Mouse (Mus musculus): ENCODE data around the gene Axin2.

- TF ChIP-seq CTCF (IDR thresholded peaks at IDR 0.05; ENCODE audit: low read depth): no peak
- TF ChIP-seq EP300 (IDR thresholded peaks at IDR 0.05; ENCODE audit: low read depth): no peak
Measured at GRCm38 (mm10) chr11:108973866-108974265, 53.7 kb downstream of the Axin2 start.

Measured in heart, postnatal 0 days (tissue).